Comparison of ENCODE assay signal across 28 mouse cellular contexts in the genomic region with DNA sequence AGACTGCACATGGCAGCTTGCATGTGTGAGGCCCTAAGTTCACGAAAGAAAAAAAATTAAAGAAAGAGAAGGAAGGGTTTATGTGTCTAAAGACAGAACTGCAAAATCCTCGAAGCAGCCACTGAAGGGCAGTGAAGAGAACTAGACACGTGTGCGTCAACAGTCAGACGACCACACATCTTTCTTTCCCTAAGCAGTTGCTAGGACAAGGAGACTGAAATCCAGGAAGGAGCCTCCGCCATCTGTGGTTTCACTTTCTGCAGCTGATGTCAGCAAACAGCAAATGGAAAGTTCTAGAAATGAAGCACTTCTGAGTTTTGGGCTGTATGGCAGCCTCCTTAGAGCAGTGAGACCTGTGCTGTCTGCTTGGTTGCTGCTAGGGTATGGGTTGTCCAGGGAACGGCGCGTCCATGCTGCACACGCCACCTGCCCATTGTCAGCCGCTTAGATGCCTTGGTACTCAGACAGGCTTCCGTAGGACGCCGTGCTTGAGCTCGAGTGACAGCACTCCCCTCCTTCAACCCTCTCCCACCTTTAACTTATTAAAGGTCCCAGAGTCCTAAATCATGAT. TPM values are rescaled to one million over a fixed set of nuclear protein-coding genes. Genes with fewer than 3 reads are reported as not detected.
DNase-seq lines count a peak whose midpoint lies in the region; ATAC-seq and TF ChIP-seq lines count a peak whose summit lies in the region.
"Had no signal": no experiment of that assay in that cellular context is flagged by ENCODE, and none has a peak within 500 bp of the region (broad histone marks: within the 10 kb centered on the region; RNA-seq: fewer than 3 reads in every experiment).

No protein-coding gene starts in this region.

- WGBS in lung, postnatal 0 days, result 62% methylated on average over 15 of the region's 15 CpGs
- WGBS in liver, embryonic 12.5 days (ENCODE audit: insufficient replicate concordance), result 76% methylated on average over 15 of the region's 15 CpGs

- DNase-seq in gastrocnemius, adult 2 months, result no peak
- no peak for DNase-seq in gastrocnemius, adult 18-20 months (ENCODE audit: low spot score)
- no peak for DNase-seq in lung, postnatal 0 days (ENCODE audit: low spot score)
- DNase-seq in lung, postnatal 36 days, result no peak
- peak; percentile 18 for DNase-seq in 416B (ENCODE audit: low read depth)
- DNase-seq in kidney, adult 11 months, result no peak
- DNase-seq: adrenal gland, postnatal 14 days; cerebellum, postnatal 10 days; embryo, embryonic 11 days; gastrocnemius, postnatal 14 days; kidney, postnatal 4 days; layer of hippocampus, adult 9-11 months; left cerebral cortex, postnatal 4 days; lung, postnatal 14 days had no signal

- H3K27me3 ChIP-seq in lung, postnatal 0 days (replicated peaks; ENCODE audit: insufficient read depth, low read length), result no peaks in the 10 kb centered on the region
- H3K27me3 ChIP-seq in liver, embryonic 12.5 days (replicated peaks), result 0 out of 2 replicates have a peak, but pooled peaks cover 4% of the 10 kb centered on the region
- H3K27me3 ChIP-seq: neural tube, embryonic 12.5 days had no signal

- H3K9ac ChIP-seq in lung, postnatal 0 days (replicated peaks; ENCODE audit: low read depth), result no peak overlapping the region
- H3K9ac ChIP-seq in liver, embryonic 12.5 days, result no peak overlapping the region
- H3K9ac ChIP-seq: heart, embryonic 15.5 days; liver, embryonic 14.5 days; midbrain, embryonic 12.5 days; neural tube, embryonic 12.5 days had no signal

- no peaks in the 10 kb centered on the region for H3K4me1 ChIP-seq in lung, postnatal 0 days (ENCODE audit: insufficient read depth, low read depth, low read length)
- H3K4me1 ChIP-seq in liver, embryonic 12.5 days, result no peaks in the 10 kb centered on the region
- H3K4me1 ChIP-seq: heart, embryonic 15.5 days; midbrain, embryonic 12.5 days; neural tube, embryonic 12.5 days had no signal

- peak overlapping the region; percentile 30; the same call in 1 of the 2 replicates for H3K4me2 ChIP-seq in lung, postnatal 0 days (replicated peaks; ENCODE audit: low read depth, low read length)
- H3K4me2 ChIP-seq in liver, embryonic 12.5 days, result no peak overlapping the region
- H3K4me2 ChIP-seq: heart, embryonic 15.5 days; midbrain, embryonic 12.5 days; neural tube, embryonic 12.5 days had no signal

- ATAC-seq in lung, postnatal 0 days, result no peak
- peak; percentile 59; the same call in 1 of the 2 replicates for ATAC-seq in common myeloid progenitor, adult 5-6 weeks (replicated peaks; ENCODE audit: low read depth, poor library complexity, severe bottlenecking)
- no peak for ATAC-seq in liver, embryonic 12.5 days
- ATAC-seq: activated CD4-positive, CD25-positive, alpha-beta regulatory T cell, adult 4 months; hindbrain, embryonic 16.5 days; intestine, postnatal 0 days had no signal

- TF ChIP-seq EP300 in lung, postnatal 0 days (IDR thresholded peaks at IDR 0.05), result no peak

- H3K36me3 ChIP-seq in lung, postnatal 0 days (ENCODE audit: insufficient read depth, low read length), result no peaks in the 10 kb centered on the region
- no peaks in the 10 kb centered on the region for H3K36me3 ChIP-seq in liver, embryonic 12.5 days
- H3K36me3 ChIP-seq: heart, embryonic 15.5 days; midbrain, embryonic 12.5 days; neural tube, embryonic 12.5 days had no signal

- H3K4me3 ChIP-seq in gastrocnemius, adult 2 months, result peak overlapping the region; percentile 39
- no peak overlapping the region for H3K4me3 ChIP-seq in lung, postnatal 0 days (ENCODE audit: low read depth, low read length)
- H3K4me3 ChIP-seq in liver, embryonic 12.5 days, result no peak overlapping the region
- H3K4me3 ChIP-seq: heart, embryonic 15.5 days; left cerebral cortex, adult 2 months; midbrain, embryonic 12.5 days; neural tube, embryonic 12.5 days had no signal

- intact Hi-C loops in gastrocnemius, adult 2 months (cut with DNase I), result loop anchor here (5.0 kb wide), 1 partner anchor 107 kb away; no protein-coding TSS in a partner anchor

- no peak overlapping the region for H3K27ac ChIP-seq in gastrocnemius, adult 2 months
- no peak overlapping the region for H3K27ac ChIP-seq in lung, postnatal 0 days (ENCODE audit: low read length)
- no peak overlapping the region for H3K27ac ChIP-seq in liver, embryonic 12.5 days
- H3K27ac ChIP-seq: heart, embryonic 15.5 days; left cerebral cortex, adult 2 months; liver, embryonic 14.5 days; midbrain, embryonic 12.5 days; neural tube, embryonic 12.5 days had no signal

- no peaks in the 10 kb centered on the region for H3K9me3 ChIP-seq in lung, postnatal 0 days (ENCODE audit: low read length)
- no peaks in the 10 kb centered on the region for H3K9me3 ChIP-seq in liver, embryonic 12.5 days (replicated peaks)
- H3K9me3 ChIP-seq: heart, embryonic 15.5 days; midbrain, embryonic 12.5 days; neural tube, embryonic 12.5 days had no signal

- no peak for TF ChIP-seq CTCF in gastrocnemius, adult 2 months (IDR thresholded peaks at IDR 0.05)
- TF ChIP-seq CTCF in lung, postnatal 0 days (IDR thresholded peaks at IDR 0.05), result no peak

RNA-seq across cellular contexts. Expression of a gene that starts 48.5 kb away (rescaled TPM):
- total RNA-seq in gastrocnemius, adult 2 months (2021), result not detected
- not detected for total RNA-seq in gastrocnemius, adult 18-20 months (2021)
- polyA plus RNA-seq in lung, postnatal 0 days (2015; fragmentation: Nextera tagmentation; extraction: Ambion mirVana), result 2.7 and 2.9 TPM in 2 replicates
- not detected in 2 replicates for total RNA-seq in common myeloid progenitor, adult 5-6 weeks (2017)
- polyA plus RNA-seq in liver, embryonic 12.5 days (2016; fragmentation: Nextera tagmentation; extraction: Ambion mirVana), result 0.19 and 0.30 TPM in 2 replicates
- total RNA-seq: gastrocnemius, postnatal 14 days; heart, adult 8-10 months; hematopoietic stem cell, adult 5-6 weeks had no signal
- polyA plus RNA-seq: activated CD4-positive, CD25-positive, alpha-beta regulatory T cell, adult 4 months; small intestine, adult 2 months; stomach, embryonic 14.5 days had no signal

RNA-seq across cellular contexts. Expression of a gene that starts 57.8 kb away (rescaled TPM):
- total RNA-seq in gastrocnemius, adult 2 months (2021), result not detected
- total RNA-seq in gastrocnemius, adult 18-20 months (2021), result not detected
- 0.52 and 0.55 TPM in 2 replicates for polyA plus RNA-seq in lung, postnatal 0 days (2015; fragmentation: Nextera tagmentation; extraction: Ambion mirVana)
- 0.18 and 3.4 TPM in 2 replicates for total RNA-seq in common myeloid progenitor, adult 5-6 weeks (2017)
- 0.38 and 0.61 TPM in 2 replicates for polyA plus RNA-seq in liver, embryonic 12.5 days (2016; fragmentation: Nextera tagmentation; extraction: Ambion mirVana)
- total RNA-seq: adrenal gland, postnatal 14 days; gastrocnemius, postnatal 14 days; heart, adult 8-10 months; left cerebral cortex, adult 2 months had no signal
